Mouse (Mus musculus): ENCODE data around the gene Psmc2.

- no peak for TF ChIP-seq CTCF (IDR thresholded peaks at IDR 0.05)
- TF ChIP-seq EP300 (IDR thresholded peaks at IDR 0.05; ENCODE audit: insufficient read depth, low read depth, low read length): no peak
Observed at GRCm38 (mm10) chr5:21847438-21847837, 62.4 kb downstream of the Psmc2 start.

All from heart, adult 2 months (tissue).